Mouse (Mus musculus) right cerebral cortex, postnatal 36 days (tissue): ENCODE measurements at regions not wholly inside any gene's neighbourhood (a gene's known extent, or its start where the extent isn't known, plus 50 kb on each side); places are given as distances from the start of the nearest gene placed in this dataset.

Experiments used
- DNase-seq, 2 experiments: peaks; one replicate each; pipeline ENCODE4 v3.0.0; 2022; ENCODE audit warnings: low spot score in 2 of 2, mixed read lengths in 1 of 2

GRCm38 (mm10) chr4:87386835-87387234, 156.6 kb upstream of the Slc24a2 start:
- DNase-seq, result no peak

- no peak for DNase-seq
These were observed 156.0 kb upstream of the Slc24a2 start for GRCm38 (mm10) chr4:87386271-87386670.

- no peak for DNase-seq
These were observed 155.0 kb upstream of the Slc24a2 start for GRCm38 (mm10) chr4:87385221-87385739.

- no peak for DNase-seq
These were observed 154.3 kb upstream of the Slc24a2 start for GRCm38 (mm10) chr4:87384469-87385044.

GRCm38 (mm10) chr4:87380716-87381115, 150.4 kb upstream of the Slc24a2 start:
- no peak for DNase-seq

- DNase-seq, result no peak
These were observed 149.4 kb upstream of the Slc24a2 start for GRCm38 (mm10) chr4:87379516-87380173.

- DNase-seq, result no peak
These were observed 141.7 kb upstream of the Slc24a2 start for GRCm38 (mm10) chr4:87371960-87372359.

GRCm38 (mm10) chr4:87369626-87370234, 139.5 kb upstream of the Slc24a2 start:
- no peak for DNase-seq

- DNase-seq, result peak; percentile 33 to 42
These were observed 138.3 kb upstream of the Slc24a2 start for GRCm38 (mm10) chr4:87368413-87369160.

- peak; percentile 62 to 70 for DNase-seq
These were observed 137.6 kb upstream of the Slc24a2 start for GRCm38 (mm10) chr4:87367732-87368412.

GRCm38 (mm10) chr4:87362201-87362600, 131.9 kb upstream of the Slc24a2 start:
- DNase-seq, result peak; percentile 35 to 48

GRCm38 (mm10) chr4:87359483-87359882, 129.2 kb upstream of the Slc24a2 start:
- peak; percentile 33 to 38 for DNase-seq

GRCm38 (mm10) chr4:87359004-87359403, 128.7 kb upstream of the Slc24a2 start:
- no peak for DNase-seq

- DNase-seq, result no peak
These were observed 102.7 kb upstream of the Slc24a2 start for GRCm38 (mm10) chr4:87332968-87333367.

- no peak for DNase-seq
These were observed 98.9 kb upstream of the Slc24a2 start for GRCm38 (mm10) chr4:87329136-87329535.

GRCm38 (mm10) chr4:87321726-87322349, 91.6 kb upstream of the Slc24a2 start:
- no peak for DNase-seq

- no peak for DNase-seq
These were observed 67.9 kb upstream of the Slc24a2 start for GRCm38 (mm10) chr4:87298129-87298528.

GRCm38 (mm10) chr4:87294538-87294937, 64.3 kb upstream of the Slc24a2 start:
- DNase-seq, result no peak
